Mouse (Mus musculus) thymus, adult 2 months (tissue): Measurements from ENCODE around the gene Gm6899. TPM values are rescaled to one million over a fixed set of nuclear protein-coding genes. Genes with fewer than 3 reads are reported as not detected.

Experiments used
- DNase-seq: peaks from one replicate; pipeline ENCODE4 v3.0.0; 2021
- H3K27ac ChIP-seq: fragments of 200-500 bp; 2 replicates; pipeline ENCODE4 v1.5.1; 2012; ENCODE audit warnings: low read length, control low read depth; ENCODE audit not compliant: control insufficient read depth, insufficient read depth
- H3K27me3 ChIP-seq: fragments of 200-500 bp; 2 replicates; pipeline ENCODE4 v1.6.1; 2012; ENCODE audit warnings: mild to moderate bottlenecking, low read length, moderate library complexity, mixed read lengths; ENCODE audit not compliant: control insufficient read depth, insufficient read depth
- H3K36me3 ChIP-seq: fragments of 200-500 bp; 2 replicates; pipeline ENCODE4 v1.6.1; 2012; ENCODE audit warnings: mild to moderate bottlenecking, low read length, moderate library complexity; ENCODE audit not compliant: control insufficient read depth, insufficient read depth
- H3K4me1 ChIP-seq: fragments of 200-500 bp; replicated peaks from 2 replicates; pipeline ENCODE4 v1.6.1; 2012; ENCODE audit warnings: low read length; ENCODE audit not compliant: control insufficient read depth, insufficient read depth
- H3K4me3 ChIP-seq: fragments of 200-500 bp; 2 replicates; pipeline ENCODE4 v1.5.1; 2012; ENCODE audit warnings: mild to moderate bottlenecking, low read length, control low read depth, moderate library complexity; ENCODE audit not compliant: control insufficient read depth, insufficient read depth
- CTCF ChIP-seq: fragments of 200-500 bp; IDR thresholded peaks from 2 replicates; pipeline ENCODE4 v1.5.1; 2012; ENCODE audit warnings: mild to moderate bottlenecking, control low read depth, low read length, moderate library complexity, borderline replicate concordance; ENCODE audit not compliant: control insufficient read depth, poor library complexity, insufficient read depth; ENCODE audit errors: extremely low read depth
- POLR2A ChIP-seq: fragments of 200-500 bp; IDR thresholded peaks from 2 replicates; pipeline ENCODE4 v1.6.1; 2012; ENCODE audit warnings: mild to moderate bottlenecking, low read length, control low read depth, moderate library complexity; ENCODE audit not compliant: control insufficient read depth, poor library complexity, insufficient read depth; ENCODE audit errors: extremely low read depth
- WGBS: fragments of 180-500 bp; shearing (Covaris S2); methylation state at CpG from one replicate; pipeline ENCODE4 v1.1.7; 2018; 5-methylcytosine and 5-hydroxymethylcytosine counted together
- polyA plus RNA-seq: library from polyadenylated mRNA; depleted of rRNA; stranded (reverse); fragments of >200 nt; gene quantifications from 2 replicates; pipeline ENCODE4 v1.2.3, GENCODE M21; 2012

Gm6899 gene
- polyA plus RNA-seq, 1 experiment: not detected

DNA sequence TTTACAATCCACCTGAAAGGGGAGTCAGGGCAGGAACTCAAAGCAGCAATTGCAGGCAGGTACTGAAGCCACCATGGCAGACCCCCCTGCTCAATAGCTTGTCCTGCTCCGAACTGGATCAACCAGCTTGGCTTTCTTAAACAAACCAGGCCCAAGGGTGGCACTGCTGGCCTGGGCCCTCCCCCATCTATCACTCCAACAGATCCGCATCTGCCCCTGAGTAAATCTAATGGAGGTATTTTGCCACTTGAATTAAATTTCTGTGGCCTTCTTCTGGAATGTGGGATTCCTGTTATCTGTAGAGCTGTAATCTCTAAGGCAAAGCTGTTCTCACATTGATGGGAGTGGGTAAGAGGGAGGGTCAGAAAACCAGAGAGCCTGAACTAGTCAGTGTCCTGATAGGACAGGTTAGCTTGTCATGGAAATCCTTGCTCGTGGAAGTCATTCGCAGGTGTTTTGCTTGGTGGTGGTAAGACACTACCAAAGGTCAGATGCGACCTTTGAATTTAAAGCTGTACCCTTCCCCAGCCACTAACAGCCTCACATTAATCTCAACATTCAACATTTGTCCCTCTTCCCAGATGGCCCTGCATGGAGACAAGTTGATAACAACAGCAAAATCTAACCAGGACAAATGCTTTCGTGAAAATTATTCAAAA is 517 bp upstream of the Gm6899 start:
- WGBS: 45% methylated on average over 6 of the region's 6 CpGs
- no peak for DNase-seq

DNA sequence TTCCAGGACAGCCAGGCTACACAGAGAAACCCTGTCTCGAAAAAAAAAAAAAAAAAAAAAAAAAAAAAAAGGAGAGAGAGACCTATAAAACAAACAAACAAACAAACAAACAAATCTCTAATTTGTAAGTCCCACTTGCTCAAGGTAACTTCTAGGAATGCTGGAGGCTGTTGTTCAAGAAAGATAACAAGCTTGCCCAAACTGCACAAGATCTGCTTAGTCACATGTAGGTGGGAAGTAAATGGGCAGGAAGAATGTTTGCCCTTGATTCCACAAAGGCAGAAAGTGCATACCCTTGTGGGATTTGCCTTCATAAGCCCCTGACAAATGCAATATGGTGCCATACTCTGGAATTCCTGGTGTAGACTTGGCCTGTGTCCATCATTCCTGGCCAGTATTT is 1.4 kb downstream of the Gm6899 start:
- H3K4me1 ChIP-seq: peaks cover 5% of the 10 kb centered on the region
- WGBS: 80% methylated on average over 1 of the region's 1 CpGs
- TF ChIP-seq CTCF (no peak), POLR2A (no peak)
- H3K4me3 ChIP-seq: no peak overlapping the region
- no peaks in the 10 kb centered on the region for H3K36me3 ChIP-seq
- no peak for DNase-seq
- no peak overlapping the region for H3K27ac ChIP-seq
- no peaks in the 10 kb centered on the region for H3K27me3 ChIP-seq

More for the DNA sequence above, 517 bp upstream of the Gm6899 start:
- peak overlapping the region; percentile 59 for H3K27ac ChIP-seq
- no peaks in the 10 kb centered on the region for H3K27me3 ChIP-seq
- peak overlapping the region; percentile 89 for H3K4me3 ChIP-seq
- TF ChIP-seq CTCF (no peak), POLR2A (no peak)
- H3K36me3 ChIP-seq: no peaks in the 10 kb centered on the region
- peaks cover 5% of the 10 kb centered on the region for H3K4me1 ChIP-seq

- TF ChIP-seq CTCF (no peak), POLR2A (no peak)
- 95% methylated on average over 1 of the region's 1 CpGs for WGBS
- no peak for DNase-seq
- Histone ChIP-seq H3K27ac (no peak overlapping the region), H3K36me3 (no peaks in the 10 kb centered on the region), H3K27me3 (no peaks in the 10 kb centered on the region), H3K4me3 (no peak overlapping the region), H3K4me1 (peaks cover 5% of the 10 kb centered on the region)
These were observed 3.1 kb downstream of the Gm6899 start for GRCm38 (mm10) chr11:26596186-26596585.

DNA sequence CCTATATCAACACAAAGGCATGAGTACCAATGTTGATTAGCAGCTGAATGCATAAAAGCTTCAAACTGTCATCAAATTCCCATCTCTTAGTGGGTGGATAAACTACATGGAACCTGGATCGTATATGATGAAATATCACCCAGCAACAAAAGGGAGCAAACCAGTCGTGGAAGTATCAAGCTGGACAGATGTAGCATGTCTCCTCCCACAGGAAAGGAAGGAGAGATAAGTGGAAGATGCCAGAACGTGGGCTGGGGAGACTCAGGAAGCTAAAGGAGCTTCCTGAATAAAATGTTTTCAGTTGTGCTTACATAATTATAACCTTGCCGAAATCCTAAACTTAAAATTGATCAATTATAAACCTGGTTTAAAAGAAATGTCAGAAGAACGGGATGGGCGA is 4.1 kb downstream of the Gm6899 start:
- WGBS: 73% methylated on average over 6 of the region's 6 CpGs
- Histone ChIP-seq H3K4me3 (no peak overlapping the region), H3K36me3 (no peaks in the 10 kb centered on the region), H3K27me3 (no peaks in the 10 kb centered on the region), H3K27ac (no peak overlapping the region), H3K4me1 (peaks cover 5% of the 10 kb centered on the region)
- no peak for DNase-seq
- TF ChIP-seq POLR2A (no peak), CTCF (no peak)

- Histone ChIP-seq H3K27ac (no peak overlapping the region), H3K4me1 (no peaks in the 10 kb centered on the region), H3K4me3 (no peak overlapping the region), H3K27me3 (no peaks in the 10 kb centered on the region), H3K36me3 (no peaks in the 10 kb centered on the region)
- WGBS: 89% methylated on average over 6 of the region's 6 CpGs
- no peak for DNase-seq
- TF ChIP-seq CTCF (no peak), POLR2A (no peak)
These were observed 4.7 kb downstream of the Gm6899 start for GRCm38 (mm10) chr11:26597761-26598160.

GRCm38 (mm10) chr11:26598876-26599275 is 5.8 kb downstream of the Gm6899 start:
- DNase-seq: no peak
- WGBS: 90% methylated on average over 1 of the region's 1 CpGs
- Histone ChIP-seq H3K27me3 (no peaks in the 10 kb centered on the region), H3K36me3 (no peaks in the 10 kb centered on the region), H3K27ac (no peak overlapping the region), H3K4me1 (no peaks in the 10 kb centered on the region), H3K4me3 (no peak overlapping the region)
- no peak for TF ChIP-seq POLR2A
- no peak for TF ChIP-seq CTCF

GRCm38 (mm10) chr11:26600692-26601091 is 7.7 kb downstream of the Gm6899 start:
- H3K4me1 ChIP-seq: no peaks in the 10 kb centered on the region

More at GRCm38 (mm10) chr11:26600692-26601091, 7.7 kb downstream of the Gm6899 start:
- Histone ChIP-seq H3K4me3 (no peak overlapping the region), H3K27ac (no peak overlapping the region), H3K36me3 (no peaks in the 10 kb centered on the region), H3K27me3 (no peaks in the 10 kb centered on the region)
- no peak for TF ChIP-seq CTCF
- no peak for TF ChIP-seq POLR2A
- 35% methylated on average over 4 of the region's 4 CpGs for WGBS
- no peak for DNase-seq
